Mouse (Mus musculus) stomach, postnatal 0 days (tissue): Measurements from ENCODE around the gene Man2b2.

Experiments
- CTCF ChIP-seq: IDR thresholded peaks from 2 replicates; pipeline ENCODE4 v1.5.1; 2016; ENCODE audit warnings: antibody characterized with exemption, low read depth, mild to moderate bottlenecking, moderate library complexity
- EP300 ChIP-seq: optimal IDR thresholded peaks from 2 replicates; pipeline ENCODE3; 2016; ENCODE audit warnings: antibody characterized with exemption

GRCm38 (mm10) chr5:36766958-36767703, 63.3 kb downstream of the Man2b2 start:
- TF ChIP-seq CTCF: no peak
- TF ChIP-seq EP300: no peak
